In genomic region chr3:128519913-128520316, GRCm38 (mm10) we compare ENCODE assay signal across 8 mouse cellular contexts.
A peak's percentile ranks its signal among the peaks of the same experiment; 100 is the strongest.
DNase-seq lines count a peak whose midpoint lies in the region; ATAC-seq lines count a peak whose summit lies in the region.

No protein-coding gene starts in this region.

- H3K4me1 ChIP-seq in neural tube, embryonic 12.5 days = peaks cover 9% of the 10 kb centered on the region; the same call in 1 of the 2 replicates

- no peak overlapping the region for H3K4me3 ChIP-seq in neural tube, embryonic 12.5 days

- 35% methylated on average over 6 of the region's 6 CpGs for WGBS in neural tube, embryonic 12.5 days

- no peaks in the 10 kb centered on the region for H3K36me3 ChIP-seq in neural tube, embryonic 12.5 days

- DNase-seq in adrenal gland, postnatal 10 days = peak; percentile 3
- DNase-seq in adrenal gland, postnatal 25 days = no peak
- DNase-seq in testis, postnatal 10 days (ENCODE audit: low spot score) = peak; percentile 45
- DNase-seq in testis, postnatal 14 days (ENCODE audit: low spot score) = no peak
- peak; percentile 31 for DNase-seq in layer of hippocampus, adult 9-10 months (ENCODE audit: low spot score)
- no peak for DNase-seq in yolk sac, embryonic 10.5 days (ENCODE audit: low spot score)
- DNase-seq in ovary, postnatal 14 days (ENCODE audit: low spot score) = no peak

- H3K9me3 ChIP-seq in neural tube, embryonic 12.5 days = no peaks in the 10 kb centered on the region

- peak; percentile 72 for ATAC-seq in neural tube, embryonic 12.5 days (ENCODE audit: low FRiP score, low read depth)

- H3K9ac ChIP-seq in neural tube, embryonic 12.5 days = no peak overlapping the region

- no peak overlapping the region for H3K27ac ChIP-seq in neural tube, embryonic 12.5 days

- peak overlapping the region; percentile 18; the same call in 1 of the 2 replicates for H3K4me2 ChIP-seq in neural tube, embryonic 12.5 days (replicated peaks)

- no peaks in the 10 kb centered on the region for H3K27me3 ChIP-seq in neural tube, embryonic 12.5 days (replicated peaks)

Comparison
In these comparisons a context has a peak if more than half of its experiments do, and no peak if none do; other contexts are left out.
1. DNase-seq: peak in adrenal gland, postnatal 10 days (single experiment), testis, postnatal 10 days (single experiment) and layer of hippocampus, adult 9-10 months (single experiment); none in adrenal gland, postnatal 25 days (single experiment), testis, postnatal 14 days (single experiment), yolk sac, embryonic 10.5 days (single experiment) and ovary, postnatal 14 days (single experiment).